Mouse (Mus musculus) ES-E14 (cell line): ENCODE results near the gene Pitpnm2. TPM values are rescaled to one million over a fixed set of nuclear protein-coding genes. Genes with fewer than 3 reads are reported as not detected.

ENCODE experiments used
- DNase-seq: peaks from one replicate; pipeline ENCODE4 v3.0.0-alpha.2; 2013; ENCODE audit warnings: low read depth, low spot score
- H3K27ac ChIP-seq: 2 replicates; pipeline ENCODE4 v1.5.1; 2012; ENCODE audit warnings: low read depth, mild to moderate bottlenecking, low read length, moderate library complexity, mixed read lengths; ENCODE audit not compliant: poor library complexity, insufficient read depth, severe bottlenecking
- H3K36me3 ChIP-seq: 2 replicates; pipeline ENCODE4 v1.6.1; 2012; ENCODE audit warnings: mild to moderate bottlenecking, low read length, moderate library complexity, mixed read lengths; ENCODE audit not compliant: control insufficient read depth, poor library complexity, insufficient read depth, severe bottlenecking
- H3K4me1 ChIP-seq, 2 experiments: fragments of 150-350 bp in 1 of 2; sonication (generic) in 1 of 2; 2 replicates each; pipeline ENCODE4 v1.6.1; 2012; ENCODE audit warnings: low read length in 2 of 2, mild to moderate bottlenecking in 1 of 2, mixed read lengths in 1 of 2; ENCODE audit not compliant: control insufficient read depth in 2 of 2, insufficient read depth in 2 of 2, poor library complexity in 1 of 2
- H3K4me3 ChIP-seq, 2 experiments: fragments of 150-350 bp in 1 of 2; sonication (generic) in 1 of 2; 2 replicates each; pipeline ENCODE4 v1.5.1; 2012; ENCODE audit warnings: low read length in 2 of 2, low read depth in 1 of 2, mild to moderate bottlenecking in 1 of 2, mixed read lengths in 1 of 2; ENCODE audit not compliant: insufficient read depth in 1 of 2, poor library complexity in 1 of 2, severe bottlenecking in 1 of 2
- H3K9ac ChIP-seq: 2 replicates; pipeline ENCODE4 v1.6.1; 2012; ENCODE audit warnings: low read depth, mild to moderate bottlenecking, low read length, mixed read lengths; ENCODE audit not compliant: poor library complexity, insufficient read depth, severe bottlenecking
- H3K9me3 ChIP-seq: fragments of 150-350 bp; sonication (generic); 2 replicates; pipeline ENCODE4 v1.6.1; 2012; ENCODE audit warnings: low read depth, mild to moderate bottlenecking, low read length; ENCODE audit not compliant: control insufficient read depth, insufficient read depth
- CHD2 ChIP-seq: IDR thresholded peaks from 2 replicates; pipeline ENCODE4 v1.6.1; 2014; ENCODE audit warnings: mild to moderate bottlenecking, low read depth, low read length, inconsistent platforms
- HCFC1 ChIP-seq: IDR thresholded peaks from 2 replicates; pipeline ENCODE4 v1.6.1; 2012; ENCODE audit warnings: low read length, inconsistent platforms, borderline replicate concordance; ENCODE audit not compliant: insufficient read depth
- MAFK ChIP-seq: IDR thresholded peaks from 2 replicates; pipeline ENCODE4 v1.6.1; 2014; ENCODE audit warnings: mild to moderate bottlenecking, low read depth, low read length, inconsistent platforms; ENCODE audit not compliant: insufficient read depth
- ZC3H11A ChIP-seq: IDR thresholded peaks from 2 replicates; pipeline ENCODE4 v1.6.1; 2012; ENCODE audit warnings: low read depth, mild to moderate bottlenecking, inconsistent platforms, low read length, borderline replicate concordance
- ZNF384 ChIP-seq: IDR thresholded peaks from 2 replicates; pipeline ENCODE4 v1.6.1; 2012; ENCODE audit warnings: low read depth, low read length, inconsistent platforms
- in situ Hi-C, 2 experiments: fragments of 600-800 bp; cut with MboI; formaldehyde crosslinking; loops; one replicate each; pipeline ENCODE4 v1.15.1; 2025; ENCODE audit warnings: low sequenced_read_pairs in 2 of 2, inconsistent platforms in 1 of 2; ENCODE audit not compliant: unreplicated experiment in 2 of 2
- total RNA-seq: library from RNA; depleted of rRNA; stranded (reverse); fragments of 300-350 nt; gene quantifications from 2 replicates; pipeline ENCODE4 v1.2.3, GENCODE M21; 2012

Pitpnm2 gene
- total RNA-seq, 1 experiment = 6.6 TPM

- no peak overlapping the region for H3K27ac ChIP-seq
Observed at GRCm38 (mm10) chr5:124190146-124190870, 59.3 kb downstream of the Pitpnm2 start.

GRCm38 (mm10) chr5:124189572-124189981, 60.0 kb downstream of the Pitpnm2 start:
- H3K9ac ChIP-seq = no peak overlapping the region
- no peak for DNase-seq
- no peaks in the 10 kb centered on the region for H3K36me3 ChIP-seq
- no peak overlapping the region for H3K4me3 ChIP-seq
- in situ Hi-C loops = no loop called here
- TF ChIP-seq CHD2 (no peak), MAFK (no peak), ZNF384 (no peak), HCFC1 (no peak), ZC3H11A (no peak)
- peaks cover 2 to 13% of the 10 kb centered on the region in 2 experiments; a peak in 1 of 4 replicates for H3K4me1 ChIP-seq
- no peak overlapping the region for H3K27ac ChIP-seq
- H3K9me3 ChIP-seq = no peaks in the 10 kb centered on the region

More at GRCm38 (mm10) chr5:124190146-124190870, 59.3 kb downstream of the Pitpnm2 start:
- no peak overlapping the region for H3K4me3 ChIP-seq
- no peak overlapping the region for H3K9ac ChIP-seq
- no peaks in the 10 kb centered on the region for H3K9me3 ChIP-seq
- TF ChIP-seq ZNF384 = no peak
- no peak for TF ChIP-seq MAFK
- no peak for TF ChIP-seq ZC3H11A
- TF ChIP-seq HCFC1 = no peak
- TF ChIP-seq CHD2 = no peak
- peaks cover 2 to 13% of the 10 kb centered on the region in 2 experiments; a peak in 1 of 4 replicates for H3K4me1 ChIP-seq
- no peaks in the 10 kb centered on the region for H3K36me3 ChIP-seq
- DNase-seq = no peak
- in situ Hi-C loops = no loop called here

- no peak for TF ChIP-seq MAFK
- TF ChIP-seq ZC3H11A = no peak
- no peak for TF ChIP-seq ZNF384
- no peak for TF ChIP-seq HCFC1
- TF ChIP-seq CHD2 = no peak
- DNase-seq = no peak
- Histone ChIP-seq H3K36me3 (no peaks in the 10 kb centered on the region), H3K27ac (no peak overlapping the region), H3K4me3 (peak overlapping the region; percentile 27 to 52; a peak in 3 of 4 replicates), H3K4me1 (peaks cover 2 to 13% of the 10 kb centered on the region in 2 experiments; a peak in 1 of 4 replicates), H3K9me3 (no peaks in the 10 kb centered on the region), H3K9ac (peak overlapping the region; percentile 37; the same call in 1 of the 2 replicates)
- in situ Hi-C loops = no loop called here
Observed at GRCm38 (mm10) chr5:124187508-124188311, 61.9 kb downstream of the Pitpnm2 start.

- H3K9ac ChIP-seq = peak overlapping the region; percentile 37; the same call in 1 of the 2 replicates
- TF ChIP-seq MAFK = no peak
- no peak for TF ChIP-seq ZNF384
- no peak for TF ChIP-seq HCFC1
- TF ChIP-seq CHD2 = no peak
- no peak for TF ChIP-seq ZC3H11A
- no peak overlapping the region for H3K27ac ChIP-seq
- H3K4me3 ChIP-seq = peak overlapping the region; percentile 27 to 52
- no peak for DNase-seq
- H3K36me3 ChIP-seq = no peaks in the 10 kb centered on the region
- H3K4me1 ChIP-seq = peaks cover 2 to 13% of the 10 kb centered on the region in 2 experiments; a peak in 1 of 4 replicates
- no peaks in the 10 kb centered on the region for H3K9me3 ChIP-seq
- in situ Hi-C loops = no loop called here
Observed at GRCm38 (mm10) chr5:124186981-124187507, 62.5 kb downstream of the Pitpnm2 start.
